Mouse (Mus musculus) thymus, postnatal 4 days (tissue): ENCODE data around the gene Ptprj.

ENCODE experiments used
- DNase-seq: peaks from one replicate; pipeline ENCODE4 v3.0.0; 2021

Gene Ptprj

GRCm38 (mm10) chr2:90580236-90581005, at the start of gene Ptprj:
Gene Ptprj (minus strand): TSS chr2:90580647.
- peak; percentile 77 for DNase-seq

GRCm38 (mm10) chr2:90629552-90629951, 49.1 kb upstream of the Ptprj start:
- no peak for DNase-seq

GRCm38 (mm10) chr2:90628261-90628660, 47.8 kb upstream of the Ptprj start:
- DNase-seq, result no peak

- peak; percentile 76 for DNase-seq
Measured at GRCm38 (mm10) chr2:90624920-90625319, 44.5 kb upstream of the Ptprj start.

GRCm38 (mm10) chr2:90624339-90624738, 43.9 kb upstream of the Ptprj start:
- DNase-seq, result no peak

GRCm38 (mm10) chr2:90620815-90621214, 40.4 kb upstream of the Ptprj start:
- DNase-seq, result no peak

- DNase-seq, result no peak
Measured at GRCm38 (mm10) chr2:90619648-90620047, 39.2 kb upstream of the Ptprj start.

GRCm38 (mm10) chr2:90614651-90615171, 34.3 kb upstream of the Ptprj start:
- DNase-seq, result no peak

- DNase-seq, result no peak
Measured at GRCm38 (mm10) chr2:90613591-90613990, 33.1 kb upstream of the Ptprj start.

- DNase-seq, result no peak
Measured at GRCm38 (mm10) chr2:90613006-90613405, 32.6 kb upstream of the Ptprj start.

GRCm38 (mm10) chr2:90611959-90612571, 31.6 kb upstream of the Ptprj start:
- DNase-seq, result peak; percentile 16

GRCm38 (mm10) chr2:90601056-90601455, 20.6 kb upstream of the Ptprj start:
- no peak for DNase-seq

- no peak for DNase-seq
Measured at GRCm38 (mm10) chr2:90588141-90588540, 7.7 kb upstream of the Ptprj start.

- no peak for DNase-seq
Measured at GRCm38 (mm10) chr2:90584506-90584905, 4.1 kb upstream of the Ptprj start.

- no peak for DNase-seq
Measured at GRCm38 (mm10) chr2:90583628-90584131, 3.2 kb upstream of the Ptprj start.

GRCm38 (mm10) chr2:90582814-90583213, 2.4 kb upstream of the Ptprj start:
- DNase-seq, result no peak

GRCm38 (mm10) chr2:90582311-90582710, 1.9 kb upstream of the Ptprj start:
- DNase-seq, result no peak

- no peak for DNase-seq
Measured at GRCm38 (mm10) chr2:90581796-90582125, 1.3 kb upstream of the Ptprj start.

GRCm38 (mm10) chr2:90581006-90581795, 754 bp upstream of the Ptprj start:
- DNase-seq, result peak; percentile 32

- DNase-seq, result peak; percentile 55
Measured at GRCm38 (mm10) chr2:90579728-90580235, 665 bp downstream of the Ptprj start.

GRCm38 (mm10) chr2:90579038-90579727, 1.3 kb downstream of the Ptprj start:
- no peak for DNase-seq
